Mouse (Mus musculus) spleen, adult 2 months (tissue): ENCODE measurements around the gene Lcn6.

Experiments
- CTCF ChIP-seq: fragments of 200-500 bp; IDR thresholded peaks from 2 replicates; pipeline ENCODE4 v1.5.1; 2011; ENCODE audit warnings: mild to moderate bottlenecking, inconsistent platforms; ENCODE audit not compliant: insufficient read depth, insufficient read length, insufficient replicate concordance; ENCODE audit errors: extremely low read depth
- POLR2A ChIP-seq: fragments of 200-500 bp; IDR thresholded peaks from 2 replicates; pipeline ENCODE4 v1.6.1; 2011; ENCODE audit warnings: low read depth, low read length, inconsistent platforms

- TF ChIP-seq CTCF (no peak), POLR2A (no peak)
These were observed 42.5 kb upstream of the Lcn6 start for GRCm38 (mm10) chr2:25634046-25634445.
